In genomic region chr2:3327351-3327750, GRCm38 (mm10) we compare ENCODE assay signal across 9 mouse cellular contexts. TPM values are rescaled to one million over a fixed set of nuclear protein-coding genes. Genes with fewer than 3 reads are reported as not detected.
DNase-seq lines count a peak whose midpoint lies in the region; ATAC-seq and TF ChIP-seq lines count a peak whose summit lies in the region.
"Had no signal": no experiment of that assay in that cellular context is flagged by ENCODE, and none has a peak within 500 bp of the region (broad histone marks: within the 10 kb centered on the region; RNA-seq: fewer than 3 reads in every experiment).

No protein-coding gene starts in this region.

- TF ChIP-seq POLR2A in kidney, adult 2 months (IDR thresholded peaks at IDR 0.05; ENCODE audit: low read depth, low read length): no peak

- no peak overlapping the region for H3K4me2 ChIP-seq in kidney, embryonic 15.5 days
- H3K4me2 ChIP-seq: limb, embryonic 15.5 days had no signal

- no peak overlapping the region for H3K27ac ChIP-seq in kidney, adult 2 months (ENCODE audit: insufficient read depth, low read depth, low read length)
- no peak overlapping the region for H3K27ac ChIP-seq in kidney, embryonic 15.5 days
- H3K27ac ChIP-seq: limb, embryonic 15.5 days had no signal

- H3K27me3 ChIP-seq in kidney, adult 2 months (replicated peaks; ENCODE audit: control insufficient read depth, insufficient read depth, low read length): no peaks in the 10 kb centered on the region
- H3K27me3 ChIP-seq in kidney, embryonic 15.5 days: no peaks in the 10 kb centered on the region
- H3K27me3 ChIP-seq: limb, embryonic 15.5 days had no signal

- no peaks in the 10 kb centered on the region for H3K9me3 ChIP-seq in kidney, embryonic 15.5 days (replicated peaks)
- H3K9me3 ChIP-seq: limb, embryonic 15.5 days had no signal

- 34% methylated on average over 1 of the region's 1 CpGs for WGBS in kidney, adult 2 months
- 53% methylated on average over 1 of the region's 1 CpGs for WGBS in kidney, embryonic 15.5 days

- H3K9ac ChIP-seq in kidney, embryonic 15.5 days: no peak overlapping the region
- H3K9ac ChIP-seq: limb, embryonic 15.5 days had no signal

- 0 out of 2 replicates have a peak, but pooled peaks cover 5% of the 10 kb centered on the region for H3K4me1 ChIP-seq in kidney, adult 2 months (ENCODE audit: control insufficient read depth, insufficient read depth, low read length)
- peaks cover 17% of the 10 kb centered on the region for H3K4me1 ChIP-seq in kidney, embryonic 15.5 days

- peaks cover 2% of the 10 kb centered on the region for H3K36me3 ChIP-seq in kidney, adult 2 months (ENCODE audit: control insufficient read depth, insufficient read depth, low read length)
- H3K36me3 ChIP-seq in kidney, embryonic 15.5 days: peaks cover 64% of the 10 kb centered on the region

- peak; percentile 74 for DNase-seq in kidney, adult 2 months
- DNase-seq in ES-CJ7 (ENCODE audit: low read depth, low spot score) (peak; percentile 55), liver (peak; percentile 66)
- DNase-seq in c-Kit-positive CD71-positive TER-119-negative erythroid progenitor cells, embryonic 14.5 days (ENCODE audit: low read depth): peak; percentile 54
- peak; percentile 35 to 43 for DNase-seq in gastrocnemius, adult 8-10 months (ENCODE audit: low spot score in 2 of 2)
- peak; percentile 83 for DNase-seq in retina, embryonic 14.5 days (ENCODE audit: low spot score)
- DNase-seq in frontal cortex, postnatal 10 days (ENCODE audit: low spot score in 2 of 2): no peak

- H3K4me3 ChIP-seq in kidney, adult 2 months (ENCODE audit: insufficient read depth, low read depth, low read length): no peak overlapping the region
- H3K4me3 ChIP-seq in kidney, embryonic 15.5 days (replicated peaks): no peak overlapping the region
- H3K4me3 ChIP-seq: limb, embryonic 15.5 days had no signal

- peak; percentile 69 for TF ChIP-seq CTCF in kidney, adult 2 months (conservative IDR thresholded peaks at IDR 0.05; ENCODE audit: insufficient read depth, insufficient read length, low read depth, low read length)

- ATAC-seq in kidney, embryonic 15.5 days (replicated peaks; ENCODE audit: low FRiP score): no peak

RNA-seq across cellular contexts. Expression of gene Rpp38, which starts 5.1 kb away (rescaled TPM):
- polyA plus RNA-seq in kidney, adult 2 months (2012; rRNA removed): 3.6 and 3.7 TPM in 2 replicates
- 19.9 and 20.3 TPM in 2 replicates for polyA plus RNA-seq in kidney, embryonic 15.5 days (2015; fragmentation: Nextera tagmentation; extraction: Ambion mirVana)
- 1 to 10 TPM; 5.3 to 9.1 (median 6.3) TPM for total RNA-seq in gastrocnemius, adult 8-10 months (2022)

RNA-seq across cellular contexts. Expression of gene Acbd7, which starts 8.6 kb away (rescaled TPM):
- not detected in 2 replicates for polyA plus RNA-seq in kidney, adult 2 months (2012; rRNA removed)
- 0.65 and 1.0 TPM in 2 replicates for polyA plus RNA-seq in kidney, embryonic 15.5 days (2015; fragmentation: Nextera tagmentation; extraction: Ambion mirVana)
- total RNA-seq in gastrocnemius, adult 8-10 months (2022): 1 to 10 TPM in 1 of 4 experiments, not detected in 3; 1.4 TPM

RNA-seq across cellular contexts. Expression of gene Nmt2, which starts 43.3 kb away (rescaled TPM):
- polyA plus RNA-seq in kidney, adult 2 months (2012; rRNA removed): 5.0 and 5.9 TPM in 2 replicates
- polyA plus RNA-seq in kidney, embryonic 15.5 days (2015; fragmentation: Nextera tagmentation; extraction: Ambion mirVana): 44.6 and 45.8 TPM in 2 replicates
- 10 to 100 TPM in 3 of 4 experiments, 1 to 10 TPM in 1; 10.0 to 17.1 (median 13.1) TPM for total RNA-seq in gastrocnemius, adult 8-10 months (2022)

Comparison
In these comparisons a context has a peak if more than half of its experiments do, and no peak if none do; other contexts are left out.
1. DNase-seq: peak in kidney, adult 2 months (single experiment), ES-CJ7 (single experiment), c-Kit-positive CD71-positive TER-119-negative erythroid progenitor cells, embryonic 14.5 days (single experiment), gastrocnemius, adult 8-10 months (2 of 2), liver (single experiment) and retina, embryonic 14.5 days (single experiment); none in frontal cortex, postnatal 10 days (0 of 2).